Mouse (Mus musculus) kidney, adult 2 months (tissue): ENCODE results near the gene A730015C16Rik.

Source experiments
- CTCF ChIP-seq: fragments of 200-500 bp; conservative IDR thresholded peaks from 2 replicates; pipeline ENCODE4 v1.5.1; 2011; ENCODE audit warnings: low read depth, mild to moderate bottlenecking, control low read depth, low read length, moderate library complexity, mixed read lengths; ENCODE audit not compliant: insufficient read depth, insufficient read length
- POLR2A ChIP-seq: fragments of 200-500 bp; IDR thresholded peaks from one replicate; pipeline ENCODE4 v1.6.1; 2011; ENCODE audit warnings: low read depth, low read length, control low read depth

GRCm38 (mm10) chr4:108845824-108846569 lies 2.4 kb downstream of the A730015C16Rik start:
- TF ChIP-seq CTCF (no peak), POLR2A (no peak)
